Mouse (Mus musculus): ENCODE measurements around the gene Gm17018. TPM values are rescaled to one million over a fixed set of nuclear protein-coding genes. Genes with fewer than 3 reads are reported as not detected.

Gene Gm17018
- polyA plus RNA-seq, 1 experiment from 2014 or later: 85.7 TPM

GRCm38 (mm10) chr19:45608648-45609339 lies 48.4 kb downstream of the Gm17018 start:
- H3K4me3 ChIP-seq (ENCODE audit: low read length): no peak overlapping the region
- H3K27me3 ChIP-seq (replicated peaks; ENCODE audit: control insufficient read depth, insufficient read depth, low read length): no peaks in the 10 kb centered on the region; the same call in 1 of the 2 replicates
- no peak for ATAC-seq
- 78% methylated on average over 13 of the region's 13 CpGs for WGBS
- H3K27ac ChIP-seq (ENCODE audit: low read depth, low read length): no peak overlapping the region
- H3K4me1 ChIP-seq (ENCODE audit: control insufficient read depth, insufficient read depth, low read depth, low read length): no peaks in the 10 kb centered on the region
- H3K4me2 ChIP-seq (ENCODE audit: low read length): no peak overlapping the region
- 0 out of 2 replicates have a peak, but pooled peaks cover 5% of the 10 kb centered on the region for H3K36me3 ChIP-seq (ENCODE audit: control insufficient read depth, insufficient read depth, low read length)
- H3K9me3 ChIP-seq (ENCODE audit: control insufficient read depth, low read length): no peaks in the 10 kb centered on the region
- no peak overlapping the region for H3K9ac ChIP-seq (ENCODE audit: low read depth, low read length)

- 0 out of 2 replicates have a peak, but pooled peaks cover 5% of the 10 kb centered on the region for H3K36me3 ChIP-seq (ENCODE audit: control insufficient read depth, insufficient read depth, low read length)
- no peak overlapping the region for H3K9ac ChIP-seq (ENCODE audit: low read depth, low read length)
- H3K27ac ChIP-seq (ENCODE audit: low read depth, low read length): no peak overlapping the region
- no peak overlapping the region for H3K4me2 ChIP-seq (ENCODE audit: low read length)
- no peak overlapping the region for H3K4me3 ChIP-seq (ENCODE audit: low read length)
- WGBS: 72% methylated on average over 5 of the region's 5 CpGs
- no peaks in the 10 kb centered on the region; the same call in 1 of the 2 replicates for H3K27me3 ChIP-seq (replicated peaks; ENCODE audit: control insufficient read depth, insufficient read depth, low read length)
- no peak for ATAC-seq
- H3K9me3 ChIP-seq (ENCODE audit: control insufficient read depth, low read length): no peaks in the 10 kb centered on the region
- peaks cover 11% of the 10 kb centered on the region for H3K4me1 ChIP-seq (ENCODE audit: control insufficient read depth, insufficient read depth, low read depth, low read length)
Observed at GRCm38 (mm10) chr19:45610823-45611222, 50.4 kb downstream of the Gm17018 start.

- no peak for ATAC-seq
- Histone ChIP-seq H3K27me3 (replicated peaks; ENCODE audit: control insufficient read depth, insufficient read depth, low read length) (no peaks in the 10 kb centered on the region; the same call in 1 of the 2 replicates), H3K36me3 (ENCODE audit: control insufficient read depth, insufficient read depth, low read length) (0 out of 2 replicates have a peak, but pooled peaks cover 5% of the 10 kb centered on the region), H3K4me2 (ENCODE audit: low read length) (no peak overlapping the region), H3K9me3 (ENCODE audit: control insufficient read depth, low read length) (no peaks in the 10 kb centered on the region), H3K9ac (ENCODE audit: low read depth, low read length) (no peak overlapping the region), H3K4me3 (ENCODE audit: low read length) (no peak overlapping the region), H3K27ac (ENCODE audit: low read depth, low read length) (no peak overlapping the region), H3K4me1 (ENCODE audit: control insufficient read depth, insufficient read depth, low read depth, low read length) (peaks cover 20% of the 10 kb centered on the region)
- 50% methylated on average over 8 of the region's 8 CpGs for WGBS
Observed at GRCm38 (mm10) chr19:45614375-45614774, 54.0 kb downstream of the Gm17018 start.

GRCm38 (mm10) chr19:45614928-45615327 lies 54.5 kb downstream of the Gm17018 start:
- Histone ChIP-seq H3K4me3 (ENCODE audit: low read length) (no peak overlapping the region), H3K4me2 (ENCODE audit: low read length) (no peak overlapping the region), H3K4me1 (ENCODE audit: control insufficient read depth, insufficient read depth, low read depth, low read length) (peaks cover 20% of the 10 kb centered on the region), H3K27ac (ENCODE audit: low read depth, low read length) (peak overlapping the region; percentile 57; the same call in 1 of the 2 replicates), H3K9me3 (ENCODE audit: control insufficient read depth, low read length) (no peaks in the 10 kb centered on the region), H3K36me3 (ENCODE audit: control insufficient read depth, insufficient read depth, low read length) (0 out of 2 replicates have a peak, but pooled peaks cover 5% of the 10 kb centered on the region), H3K9ac (ENCODE audit: low read depth, low read length) (no peak overlapping the region), H3K27me3 (replicated peaks; ENCODE audit: control insufficient read depth, insufficient read depth, low read length) (no peaks in the 10 kb centered on the region; the same call in 1 of the 2 replicates)
- 51% methylated on average over 3 of the region's 3 CpGs for WGBS
- ATAC-seq: peak; percentile 72

- H3K9ac ChIP-seq (ENCODE audit: low read depth, low read length): no peak overlapping the region; the same call in 1 of the 2 replicates
- H3K36me3 ChIP-seq (ENCODE audit: control insufficient read depth, insufficient read depth, low read length): 0 out of 2 replicates have a peak, but pooled peaks cover 5% of the 10 kb centered on the region
- H3K4me3 ChIP-seq (ENCODE audit: low read length): no peak overlapping the region
- WGBS: 41% methylated on average over 12 of the region's 12 CpGs
- peaks cover 20% of the 10 kb centered on the region for H3K4me1 ChIP-seq (ENCODE audit: control insufficient read depth, insufficient read depth, low read depth, low read length)
- H3K27ac ChIP-seq (ENCODE audit: low read depth, low read length): peak overlapping the region; percentile 57; the same call in 1 of the 2 replicates
- no peaks in the 10 kb centered on the region for H3K27me3 ChIP-seq (replicated peaks; ENCODE audit: control insufficient read depth, insufficient read depth, low read length)
- peak; percentile 43 for ATAC-seq
- H3K4me2 ChIP-seq (ENCODE audit: low read length): no peak overlapping the region
- no peaks in the 10 kb centered on the region for H3K9me3 ChIP-seq (ENCODE audit: control insufficient read depth, low read length)
Observed at GRCm38 (mm10) chr19:45615415-45616213, 55.2 kb downstream of the Gm17018 start.

- H3K4me2 ChIP-seq (ENCODE audit: low read length): no peak overlapping the region
- WGBS: 16% methylated on average over 4 of the region's 4 CpGs
- H3K9ac ChIP-seq (ENCODE audit: low read depth, low read length): no peak overlapping the region
- no peak overlapping the region for H3K4me3 ChIP-seq (ENCODE audit: low read length)
- H3K27ac ChIP-seq (ENCODE audit: low read depth, low read length): no peak overlapping the region
- H3K27me3 ChIP-seq (replicated peaks; ENCODE audit: control insufficient read depth, insufficient read depth, low read length): no peaks in the 10 kb centered on the region
- peaks cover 20% of the 10 kb centered on the region for H3K4me1 ChIP-seq (ENCODE audit: control insufficient read depth, insufficient read depth, low read depth, low read length)
- ATAC-seq: no peak
- peaks cover 5% of the 10 kb centered on the region; the same call in 1 of the 2 replicates for H3K36me3 ChIP-seq (ENCODE audit: control insufficient read depth, insufficient read depth, low read length)
- H3K9me3 ChIP-seq (ENCODE audit: control insufficient read depth, low read length): no peaks in the 10 kb centered on the region
Observed at GRCm38 (mm10) chr19:45616214-45616518, 55.8 kb downstream of the Gm17018 start.

GRCm38 (mm10) chr19:45616735-45617134 lies 56.3 kb downstream of the Gm17018 start:
- Histone ChIP-seq H3K9me3 (ENCODE audit: control insufficient read depth, low read length) (no peaks in the 10 kb centered on the region), H3K4me3 (ENCODE audit: low read length) (no peak overlapping the region), H3K4me1 (ENCODE audit: control insufficient read depth, insufficient read depth, low read depth, low read length) (peaks cover 20% of the 10 kb centered on the region), H3K4me2 (ENCODE audit: low read length) (no peak overlapping the region), H3K27ac (ENCODE audit: low read depth, low read length) (no peak overlapping the region), H3K9ac (ENCODE audit: low read depth, low read length) (no peak overlapping the region), H3K36me3 (ENCODE audit: control insufficient read depth, insufficient read depth, low read length) (peaks cover 5% of the 10 kb centered on the region; the same call in 1 of the 2 replicates), H3K27me3 (replicated peaks; ENCODE audit: control insufficient read depth, insufficient read depth, low read length) (no peaks in the 10 kb centered on the region)
- no peak for ATAC-seq
- WGBS: 18% methylated on average over 7 of the region's 7 CpGs

GRCm38 (mm10) chr19:45618184-45618583 lies 57.8 kb downstream of the Gm17018 start:
- no peak overlapping the region for H3K4me2 ChIP-seq (ENCODE audit: low read length)
- no peak overlapping the region for H3K9ac ChIP-seq (ENCODE audit: low read depth, low read length)
- H3K27ac ChIP-seq (ENCODE audit: low read depth, low read length): no peak overlapping the region
- peaks cover 20% of the 10 kb centered on the region for H3K4me1 ChIP-seq (ENCODE audit: control insufficient read depth, insufficient read depth, low read depth, low read length)
- WGBS: 91% methylated on average over 6 of the region's 6 CpGs
- H3K36me3 ChIP-seq (ENCODE audit: control insufficient read depth, insufficient read depth, low read length): no peaks in the 10 kb centered on the region; the same call in 1 of the 2 replicates
- ATAC-seq: no peak
- no peaks in the 10 kb centered on the region for H3K9me3 ChIP-seq (ENCODE audit: control insufficient read depth, low read length)
- H3K4me3 ChIP-seq (ENCODE audit: low read length): no peak overlapping the region
- H3K27me3 ChIP-seq (replicated peaks; ENCODE audit: control insufficient read depth, insufficient read depth, low read length): no peaks in the 10 kb centered on the region

Data from hindbrain, embryonic 16.5 days (tissue).